Mouse (Mus musculus) kidney, embryonic 16.5 days (tissue): ENCODE results near the gene Dmrtc2. TPM values are rescaled to one million over a fixed set of nuclear protein-coding genes. Genes with fewer than 3 reads are reported as not detected.
"Not testable (repeated sequence)": the region's sequence is repeated elsewhere in the genome, so short reads cannot be mapped to it uniquely, and the experiment has no call there.

Experiments used
- ATAC-seq: fragments of 200-750 bp; cut with Nextera tagmentation; 2 replicates; pipeline ENCODE4 v1.8.0; 2017; ENCODE audit warnings: moderate TSS enrichment; ENCODE audit not compliant: low FRiP score, low TSS enrichment
- H3K27ac ChIP-seq: fragments of 300-500 bp; sonication (generic); 2 replicates; pipeline ENCODE4 v1.5.1; 2014; ENCODE audit warnings: low read length
- H3K27me3 ChIP-seq: fragments of 300-500 bp; sonication (generic); 2 replicates; pipeline ENCODE4 v1.6.1; 2014; ENCODE audit warnings: low read length, control low read depth, mixed read lengths; ENCODE audit not compliant: insufficient read depth
- H3K36me3 ChIP-seq: fragments of 300-500 bp; sonication (generic); 2 replicates; pipeline ENCODE4 v1.6.1; 2014; ENCODE audit warnings: low read length, control low read depth, mixed read lengths; ENCODE audit not compliant: insufficient read depth
- H3K4me1 ChIP-seq: fragments of 300-500 bp; sonication (generic); 2 replicates; pipeline ENCODE4 v1.6.1; 2014; ENCODE audit warnings: low read length, control low read depth, mixed read lengths; ENCODE audit not compliant: insufficient read depth
- H3K4me2 ChIP-seq: fragments of 300-500 bp; sonication (generic); replicated peaks from 2 replicates; pipeline ENCODE4 v1.6.1; 2014; ENCODE audit warnings: low read depth, low read length
- H3K4me3 ChIP-seq: fragments of 300-500 bp; sonication (generic); 2 replicates; pipeline ENCODE4 v1.5.1; 2014; ENCODE audit warnings: mild to moderate bottlenecking, low read length
- H3K9ac ChIP-seq: fragments of 300-500 bp; sonication (generic); replicated peaks from 2 replicates; pipeline ENCODE4 v1.6.1; 2014; ENCODE audit warnings: low read length
- H3K9me3 ChIP-seq: fragments of 300-500 bp; sonication (generic); 2 replicates; pipeline ENCODE4 v1.6.1; 2016; ENCODE audit warnings: low read length, control low read depth
- WGBS: fragments of 180-500 bp; shearing (Covaris S2); extraction: QIAGEN DNeasy Blood & Tissue Kit; methylation state at CpG from one replicate; pipeline ENCODE4 v1.1.7; 2014; 5-methylcytosine and 5-hydroxymethylcytosine counted together
- polyA plus RNA-seq: library from polyadenylated mRNA; unstranded; fragments of >200 nt; fragmentation: Nextera tagmentation; extraction: Ambion mirVana; gene quantifications from 2 replicates; pipeline ENCODE4 v1.2.1, GENCODE M21; 2015

Gene Dmrtc2
- polyA plus RNA-seq, result not detected in 2 replicates

GRCm38 (mm10) chr7:24869532-24870165 is at the start of gene Dmrtc2, which contains the start of gene Lypd4:
Dmrtc2 (plus strand) TSS chr7:24870057.
Lypd4 (minus strand) TSS chr7:24869941.
- Histone ChIP-seq H3K4me3 (no peak within 1 kb of the TSS), H3K27ac (no peak within 1 kb of the TSS), H3K36me3 (no peaks in the 10 kb centered on the region), H3K9me3 (0 out of 2 replicates have a peak, but pooled peaks cover 2% of the 10 kb centered on the region), H3K4me1 (no peaks in the 10 kb centered on the region), H3K9ac (no peak within 1 kb of the TSS), H3K27me3 (no peaks in the 10 kb centered on the region), H3K4me2 (no peak within 1 kb of the TSS)
- 0 out of 2 replicates have a peak, but pooled peaks have one; percentile 23 for ATAC-seq
- WGBS, result 56% methylated on average over 41 of the region's 41 CpGs

- H3K27me3 ChIP-seq, result no peaks in the 10 kb centered on the region
- 55% methylated on average over 7 of the region's 7 CpGs for WGBS
- ATAC-seq, result no peak
- H3K9me3 ChIP-seq, result no peaks in the 10 kb centered on the region
- H3K4me3 ChIP-seq, result no peak overlapping the region
- H3K27ac ChIP-seq, result no peak overlapping the region
- H3K4me1 ChIP-seq, result no peaks in the 10 kb centered on the region
- no peak overlapping the region for H3K9ac ChIP-seq
- H3K4me2 ChIP-seq, result no peak overlapping the region
- H3K36me3 ChIP-seq, result no peaks in the 10 kb centered on the region
Measured at GRCm38 (mm10) chr7:24824452-24824851, 45.4 kb upstream of the Dmrtc2 start.

GRCm38 (mm10) chr7:24827181-24827580 is 42.7 kb upstream of the Dmrtc2 start:
- no peak for ATAC-seq
- H3K4me1 ChIP-seq, result no peaks in the 10 kb centered on the region

GRCm38 (mm10) chr7:24838732-24839409 is 31.0 kb upstream of the Dmrtc2 start:
- not testable (repeated sequence) for H3K36me3 ChIP-seq, H3K4me2 ChIP-seq, H3K27ac ChIP-seq, H3K27me3 ChIP-seq, ATAC-seq, H3K9ac ChIP-seq, H3K4me1 ChIP-seq, H3K9me3 ChIP-seq, H3K4me3 ChIP-seq
- WGBS, result 46% methylated on average over 11 of the region's 13 CpGs

More at GRCm38 (mm10) chr7:24827181-24827580, 42.7 kb upstream of the Dmrtc2 start:
- no peak overlapping the region for H3K9ac ChIP-seq
- WGBS, result 94% methylated on average over 4 of the region's 4 CpGs
- no peak overlapping the region for H3K27ac ChIP-seq
- H3K4me3 ChIP-seq, result no peak overlapping the region
- no peaks in the 10 kb centered on the region for H3K36me3 ChIP-seq
- H3K9me3 ChIP-seq, result no peaks in the 10 kb centered on the region
- no peaks in the 10 kb centered on the region for H3K27me3 ChIP-seq
- H3K4me2 ChIP-seq, result no peak overlapping the region

- Histone ChIP-seq H3K36me3 (no peaks in the 10 kb centered on the region), H3K9ac (no peak overlapping the region), H3K27ac (no peak overlapping the region), H3K27me3 (no peaks in the 10 kb centered on the region), H3K4me2 (no peak overlapping the region), H3K4me1 (no peaks in the 10 kb centered on the region), H3K9me3 (no peaks in the 10 kb centered on the region), H3K4me3 (no peak overlapping the region)
- 79% methylated on average over 8 of the region's 8 CpGs for WGBS
- no peak for ATAC-seq
Measured at GRCm38 (mm10) chr7:24839410-24839808, 30.4 kb upstream of the Dmrtc2 start.

- no peak for ATAC-seq
- no peak overlapping the region for H3K9ac ChIP-seq
- 71% methylated on average over 3 of the region's 3 CpGs for WGBS
- no peaks in the 10 kb centered on the region for H3K4me1 ChIP-seq
- H3K9me3 ChIP-seq, result no peaks in the 10 kb centered on the region
- no peak overlapping the region for H3K27ac ChIP-seq
- no peaks in the 10 kb centered on the region for H3K27me3 ChIP-seq
- H3K4me3 ChIP-seq, result no peak overlapping the region
- H3K4me2 ChIP-seq, result no peak overlapping the region
- no peaks in the 10 kb centered on the region for H3K36me3 ChIP-seq
Measured at GRCm38 (mm10) chr7:24840331-24840730, 29.5 kb upstream of the Dmrtc2 start.

GRCm38 (mm10) chr7:24841009-24841408 is 28.8 kb upstream of the Dmrtc2 start:
- Histone ChIP-seq H3K36me3 (no peaks in the 10 kb centered on the region), H3K4me1 (no peaks in the 10 kb centered on the region), H3K27ac (no peak overlapping the region), H3K9me3 (no peaks in the 10 kb centered on the region), H3K27me3 (no peaks in the 10 kb centered on the region), H3K9ac (no peak overlapping the region), H3K4me2 (no peak overlapping the region), H3K4me3 (no peak overlapping the region)
- WGBS, result 58% methylated on average over 4 of the region's 4 CpGs
- ATAC-seq, result no peak

GRCm38 (mm10) chr7:24844144-24844543 is 25.7 kb upstream of the Dmrtc2 start:
- Histone ChIP-seq H3K4me1 (no peaks in the 10 kb centered on the region), H3K27ac (no peak overlapping the region), H3K36me3 (no peaks in the 10 kb centered on the region), H3K4me3 (no peak overlapping the region), H3K27me3 (no peaks in the 10 kb centered on the region), H3K4me2 (no peak overlapping the region), H3K9ac (no peak overlapping the region), H3K9me3 (no peaks in the 10 kb centered on the region)
- WGBS, result 44% methylated on average over 5 of the region's 5 CpGs
- no peak for ATAC-seq

GRCm38 (mm10) chr7:24845181-24845580 is 24.7 kb upstream of the Dmrtc2 start:
- no peak for ATAC-seq
- 87% methylated on average over 9 of the region's 9 CpGs for WGBS
- Histone ChIP-seq H3K27ac (no peak overlapping the region), H3K4me2 (no peak overlapping the region), H3K9me3 (no peaks in the 10 kb centered on the region), H3K4me1 (0 out of 2 replicates have a peak, but pooled peaks cover 4% of the 10 kb centered on the region), H3K36me3 (no peaks in the 10 kb centered on the region), H3K4me3 (no peak overlapping the region), H3K9ac (no peak overlapping the region), H3K27me3 (no peaks in the 10 kb centered on the region)

- Histone ChIP-seq H3K4me1 (0 out of 2 replicates have a peak, but pooled peaks cover 4% of the 10 kb centered on the region), H3K27ac (no peak overlapping the region), H3K4me2 (no peak overlapping the region), H3K27me3 (no peaks in the 10 kb centered on the region), H3K9me3 (no peaks in the 10 kb centered on the region), H3K4me3 (no peak overlapping the region), H3K9ac (no peak overlapping the region), H3K36me3 (no peaks in the 10 kb centered on the region)
- WGBS, result 9% methylated on average over 6 of the region's 6 CpGs
- no peak; the same call in 1 of the 2 replicates for ATAC-seq
Measured at GRCm38 (mm10) chr7:24845713-24846112, 24.1 kb upstream of the Dmrtc2 start.
